Mouse (Mus musculus): ENCODE data around the gene Dao.

Dao gene

GRCm38 (mm10) chr5:114003542-114003941, at the start of gene Dao:
Gene Dao, plus strand, starts transcription at chr5:114003703.
- DNase-seq (ENCODE audit: extremely low spot score, low spot score) = no peak

GRCm38 (mm10) chr5:113954421-113954820, 49.1 kb upstream of the Dao start:
- DNase-seq (ENCODE audit: extremely low spot score, low spot score) = peak; percentile 81

- DNase-seq (ENCODE audit: extremely low spot score, low spot score) = no peak
Observed at GRCm38 (mm10) chr5:113955281-113955680, 48.2 kb upstream of the Dao start.

GRCm38 (mm10) chr5:113955691-113956090, 47.8 kb upstream of the Dao start:
- DNase-seq (ENCODE audit: extremely low spot score, low spot score) = no peak

GRCm38 (mm10) chr5:113956510-113956909, 47.0 kb upstream of the Dao start:
- DNase-seq (ENCODE audit: extremely low spot score, low spot score) = peak; percentile 95

GRCm38 (mm10) chr5:113959039-113959438, 44.5 kb upstream of the Dao start:
- peak; percentile 18 for DNase-seq (ENCODE audit: extremely low spot score, low spot score)

GRCm38 (mm10) chr5:113960416-113960815, 43.1 kb upstream of the Dao start:
- DNase-seq (ENCODE audit: extremely low spot score, low spot score) = no peak

GRCm38 (mm10) chr5:113961776-113962175, 41.7 kb upstream of the Dao start:
- no peak for DNase-seq (ENCODE audit: extremely low spot score, low spot score)

GRCm38 (mm10) chr5:113964972-113965371, 38.5 kb upstream of the Dao start:
- DNase-seq (ENCODE audit: extremely low spot score, low spot score) = no peak

- DNase-seq (ENCODE audit: extremely low spot score, low spot score) = no peak
Observed at GRCm38 (mm10) chr5:113965659-113966185, 37.8 kb upstream of the Dao start.

GRCm38 (mm10) chr5:113966452-113967150, 36.9 kb upstream of the Dao start:
- no peak for DNase-seq (ENCODE audit: extremely low spot score, low spot score)

- DNase-seq (ENCODE audit: extremely low spot score, low spot score) = no peak
Observed at GRCm38 (mm10) chr5:113968371-113968770, 35.1 kb upstream of the Dao start.

GRCm38 (mm10) chr5:113971434-113971960, 32.0 kb upstream of the Dao start:
- no peak for DNase-seq (ENCODE audit: extremely low spot score, low spot score)

- peak; percentile 23 for DNase-seq (ENCODE audit: extremely low spot score, low spot score)
Observed at GRCm38 (mm10) chr5:113972589-113973515, 30.7 kb upstream of the Dao start.

- no peak for DNase-seq (ENCODE audit: extremely low spot score, low spot score)
Observed at GRCm38 (mm10) chr5:113973790-113974189, 29.7 kb upstream of the Dao start.

- DNase-seq (ENCODE audit: extremely low spot score, low spot score) = no peak
Observed at GRCm38 (mm10) chr5:113974576-113974975, 28.9 kb upstream of the Dao start.

- DNase-seq (ENCODE audit: extremely low spot score, low spot score) = no peak
Observed at GRCm38 (mm10) chr5:113975538-113976215, 27.8 kb upstream of the Dao start.

- DNase-seq (ENCODE audit: extremely low spot score, low spot score) = no peak
Observed at GRCm38 (mm10) chr5:113976597-113976996, 26.9 kb upstream of the Dao start.

GRCm38 (mm10) chr5:113977309-113977708, 26.2 kb upstream of the Dao start:
- DNase-seq (ENCODE audit: extremely low spot score, low spot score) = no peak

GRCm38 (mm10) chr5:113980511-113980910, 23.0 kb upstream of the Dao start:
- DNase-seq (ENCODE audit: extremely low spot score, low spot score) = no peak

- no peak for DNase-seq (ENCODE audit: extremely low spot score, low spot score)
Observed at GRCm38 (mm10) chr5:113981171-113981570, 22.3 kb upstream of the Dao start.
